Mouse (Mus musculus): Measurements from ENCODE around the gene Cnbp.

DNA sequence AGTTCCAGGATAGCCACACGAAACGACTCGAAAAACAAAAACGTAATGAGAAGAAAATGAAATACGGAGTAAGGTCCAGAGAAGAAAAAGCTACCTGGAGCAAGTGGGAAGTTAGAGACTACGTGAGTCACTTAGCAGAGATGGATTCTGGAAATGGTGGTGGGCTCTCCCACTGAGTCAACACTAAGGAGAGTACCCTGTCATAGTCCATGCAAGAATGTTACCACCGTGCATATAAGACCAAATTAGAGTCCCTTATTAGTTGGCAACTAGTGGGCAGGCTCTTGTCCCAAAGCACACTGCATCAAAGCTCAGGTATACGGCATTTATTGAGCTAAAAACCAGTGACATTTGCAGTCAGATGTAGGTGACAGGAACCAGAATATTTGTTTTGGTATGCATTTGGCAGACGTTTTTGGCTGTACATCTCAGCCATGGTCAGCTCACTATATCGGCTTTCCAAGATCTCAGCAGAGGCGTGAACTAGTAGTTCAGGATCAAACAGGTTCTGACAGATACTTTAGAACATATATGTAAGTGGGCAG, 11.0 kb downstream of the Cnbp start:
- TF ChIP-seq GATA1 (IDR thresholded peaks at IDR 0.05; ENCODE audit: low read length), result no peak
- TF ChIP-seq TAL1 (IDR thresholded peaks at IDR 0.05; ENCODE audit: low read length), result no peak

Measured in erythroblast, embryonic 14.5 days (primary cell).